Mouse (Mus musculus): ENCODE results near the gene Ssmem1. TPM values are rescaled to one million over a fixed set of nuclear protein-coding genes. Genes with fewer than 3 reads are reported as not detected.

The Ssmem1 gene
- polyA plus RNA-seq, 1 experiment = 0.05 TPM

DNA sequence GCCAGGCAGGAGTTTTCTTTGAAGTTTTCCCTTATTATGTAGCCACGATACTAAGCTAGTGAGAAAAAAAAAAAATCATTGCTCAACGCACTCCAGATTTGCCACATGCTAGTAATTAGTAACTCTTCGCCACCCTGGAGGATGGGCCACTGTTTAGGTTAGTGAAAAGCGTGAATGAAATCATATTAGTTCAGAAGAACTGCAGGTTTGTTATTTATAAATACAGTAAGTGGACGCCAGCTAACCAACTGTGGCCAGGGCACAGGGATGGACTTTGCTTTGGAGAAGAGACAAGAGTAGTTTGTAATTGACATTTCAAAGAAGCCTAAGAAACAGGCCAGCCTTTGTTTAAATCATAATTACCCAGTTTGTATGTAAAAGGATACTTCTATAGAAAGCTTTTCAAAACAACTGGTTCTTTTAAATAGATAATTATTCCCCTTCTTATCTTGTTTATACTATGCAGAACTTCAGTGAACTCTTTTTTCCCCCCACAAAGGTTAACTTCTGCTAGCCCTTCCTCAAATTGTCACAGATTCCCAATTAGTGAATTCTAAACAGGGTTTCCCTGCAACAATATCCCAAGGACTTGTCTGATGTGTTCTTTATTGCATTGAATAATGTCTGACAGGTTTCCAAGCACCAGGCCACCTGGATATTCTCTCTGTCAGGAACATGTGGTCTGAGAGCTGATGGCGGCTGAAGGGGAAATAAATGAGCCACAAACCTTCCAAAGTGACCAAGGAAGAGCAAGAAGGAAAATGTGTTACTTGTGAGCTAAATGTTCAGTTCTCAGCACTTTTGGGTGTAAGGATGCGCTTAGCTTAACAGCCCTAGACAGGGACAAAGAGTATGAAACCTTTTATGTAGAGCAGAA lies 16.0 kb downstream of the Ssmem1 start:
- Histone ChIP-seq H3K79me2 (ENCODE audit: control insufficient read depth, insufficient read depth) (no peaks in the 10 kb centered on the region), H3K4me3 (no peak overlapping the region), H3K36me3 (ENCODE audit: control insufficient read depth, insufficient read depth) (no peaks in the 10 kb centered on the region), H3K4me2 (ENCODE audit: low read depth) (no peak overlapping the region), H3K27me3 (ENCODE audit: control insufficient read depth, insufficient read depth, insufficient read length) (no peaks in the 10 kb centered on the region), H3ac (ENCODE audit: control insufficient read depth, insufficient read length) (no peak overlapping the region)
- TF ChIP-seq CEBPB (IDR thresholded peaks at IDR 0.05; ENCODE audit: insufficient read depth, poor library complexity, severe bottlenecking) (no peak), SRF (IDR thresholded peaks at IDR 0.05; ENCODE audit: control insufficient read depth, insufficient read length, low read depth) (no peak), MAX (IDR thresholded peaks at IDR 0.05; ENCODE audit: low read depth) (no peak), MYOG (IDR thresholded peaks at IDR 0.05; ENCODE audit: control insufficient read depth in 1 of 3, insufficient read depth in 1 of 3, insufficient read length in 2 of 3, low read depth in 2 of 3) (no peak), USF1 (IDR thresholded peaks at IDR 0.05; ENCODE audit: low read depth) (no peak), E2F4 (IDR thresholded peaks at IDR 0.05; ENCODE audit: insufficient read depth) (no peak)

- Histone ChIP-seq H3K27me3 (ENCODE audit: control insufficient read depth, insufficient read depth, insufficient read length) (no peaks in the 10 kb centered on the region), H3K36me3 (ENCODE audit: control insufficient read depth, insufficient read depth) (no peaks in the 10 kb centered on the region), H3ac (ENCODE audit: control insufficient read depth, insufficient read length) (no peak overlapping the region), H3K4me2 (ENCODE audit: low read depth) (no peak overlapping the region), H3K4me3 (no peak overlapping the region), H3K79me2 (ENCODE audit: control insufficient read depth, insufficient read depth) (no peaks in the 10 kb centered on the region)
- TF ChIP-seq E2F4 (IDR thresholded peaks at IDR 0.05; ENCODE audit: insufficient read depth) (no peak), USF1 (IDR thresholded peaks at IDR 0.05; ENCODE audit: low read depth) (no peak)
Measured at GRCm38 (mm10) chr6:30526586-30527515, 17.2 kb downstream of the Ssmem1 start.

DNA sequence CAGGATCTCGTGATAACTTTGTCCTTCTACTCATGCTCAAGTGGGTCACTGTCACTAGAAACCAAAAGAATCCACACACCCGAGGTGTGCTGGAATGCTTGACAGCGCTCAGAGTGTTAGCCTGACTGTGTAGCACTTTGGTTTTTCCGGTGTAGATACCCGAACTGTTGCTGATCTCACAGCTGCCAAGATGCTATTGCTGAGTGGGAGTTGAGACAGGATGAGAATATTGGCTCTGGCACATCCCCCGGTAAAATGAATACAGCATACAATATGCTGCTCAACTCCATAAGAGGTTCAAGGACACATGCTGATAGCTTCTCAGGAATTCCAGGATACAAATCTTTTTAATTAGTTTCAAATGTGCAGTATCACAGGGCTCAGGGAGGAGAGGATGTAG lies 19.2 kb downstream of the Ssmem1 start:
- no peaks in the 10 kb centered on the region for H3K79me2 ChIP-seq (ENCODE audit: control insufficient read depth, insufficient read depth)
- no peak overlapping the region for H3K4me2 ChIP-seq (ENCODE audit: low read depth)
- no peaks in the 10 kb centered on the region for H3K27me3 ChIP-seq (ENCODE audit: control insufficient read depth, insufficient read depth, insufficient read length)
- no peak for TF ChIP-seq REST (IDR thresholded peaks at IDR 0.05; ENCODE audit: insufficient read depth, insufficient read length)
- TF ChIP-seq MYOD1 (IDR thresholded peaks at IDR 0.05; ENCODE audit: control insufficient read depth in 1 of 3, insufficient read length in 2 of 3, low read depth in 2 of 3) = no peak
- TF ChIP-seq MAX (IDR thresholded peaks at IDR 0.05; ENCODE audit: low read depth) = no peak
- no peak for TF ChIP-seq CEBPB (IDR thresholded peaks at IDR 0.05; ENCODE audit: insufficient read depth, poor library complexity, severe bottlenecking)
- no peak for TF ChIP-seq POLR2AphosphoS2 (IDR thresholded peaks at IDR 0.05; ENCODE audit: insufficient read length, low read depth)
- no peak for TF ChIP-seq TCF3 (IDR thresholded peaks at IDR 0.05; ENCODE audit: insufficient read length, low read depth)
- TF ChIP-seq E2F4 (IDR thresholded peaks at IDR 0.05; ENCODE audit: insufficient read depth) = no peak
- no peak for TF ChIP-seq SRF (IDR thresholded peaks at IDR 0.05; ENCODE audit: control insufficient read depth, insufficient read length, low read depth)
- no peak for TF ChIP-seq MYOG (IDR thresholded peaks at IDR 0.05; ENCODE audit: control insufficient read depth in 1 of 3, insufficient read depth in 1 of 3, insufficient read length in 2 of 3, low read depth in 2 of 3)
- TF ChIP-seq POLR2A (IDR thresholded peaks at IDR 0.05; ENCODE audit: insufficient read length, low read depth) = no peak
- no peak for TF ChIP-seq TCF12 (IDR thresholded peaks at IDR 0.05; ENCODE audit: insufficient read depth, poor library complexity, severe bottlenecking)
- no peak overlapping the region for H3ac ChIP-seq (ENCODE audit: control insufficient read depth, insufficient read length)
- no peaks in the 10 kb centered on the region for H3K36me3 ChIP-seq (ENCODE audit: control insufficient read depth, insufficient read depth)
- no peak overlapping the region for H3K4me3 ChIP-seq

DNA sequence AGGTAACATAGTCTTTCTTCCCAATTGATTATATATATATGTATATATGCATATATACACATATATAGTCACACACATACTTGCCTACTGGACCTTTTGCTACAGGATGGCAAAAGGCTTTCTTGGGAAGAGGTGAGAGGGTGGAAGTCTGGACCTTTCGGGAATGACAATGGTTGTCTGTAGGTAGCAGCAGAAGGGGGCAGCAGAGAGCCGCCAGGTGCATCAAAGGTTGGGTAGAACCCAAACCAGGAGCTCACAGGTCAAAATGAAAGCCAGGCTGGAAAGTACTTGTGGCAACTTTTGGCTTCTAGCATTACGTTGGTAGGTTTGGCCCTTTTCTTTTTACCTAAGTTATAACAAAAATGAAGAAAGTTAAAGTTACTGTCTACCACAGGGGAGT lies 25.7 kb downstream of the Ssmem1 start:
- Histone ChIP-seq H3K79me2 (ENCODE audit: control insufficient read depth, insufficient read depth) (no peaks in the 10 kb centered on the region), H3K27me3 (ENCODE audit: control insufficient read depth, insufficient read depth, insufficient read length) (no peaks in the 10 kb centered on the region), H3K4me2 (ENCODE audit: low read depth) (no peak overlapping the region), H3K36me3 (ENCODE audit: control insufficient read depth, insufficient read depth) (no peaks in the 10 kb centered on the region), H3ac (ENCODE audit: control insufficient read depth, insufficient read length) (no peak overlapping the region), H3K4me3 (no peak overlapping the region)
- TF ChIP-seq TCF3 (IDR thresholded peaks at IDR 0.05; ENCODE audit: insufficient read length, low read depth) = no peak
- no peak for TF ChIP-seq MAX (IDR thresholded peaks at IDR 0.05; ENCODE audit: low read depth)
- TF ChIP-seq TCF12 (IDR thresholded peaks at IDR 0.05; ENCODE audit: insufficient read depth, poor library complexity, severe bottlenecking) = no peak
- no peak for TF ChIP-seq POLR2AphosphoS2 (IDR thresholded peaks at IDR 0.05; ENCODE audit: insufficient read length, low read depth)
- no peak for TF ChIP-seq SRF (IDR thresholded peaks at IDR 0.05; ENCODE audit: control insufficient read depth, insufficient read length, low read depth)
- TF ChIP-seq POLR2A (IDR thresholded peaks at IDR 0.05; ENCODE audit: insufficient read length, low read depth) = no peak
- TF ChIP-seq CEBPB (IDR thresholded peaks at IDR 0.05; ENCODE audit: insufficient read depth, poor library complexity, severe bottlenecking) = no peak
- TF ChIP-seq MYOG (IDR thresholded peaks at IDR 0.05; ENCODE audit: control insufficient read depth in 1 of 3, insufficient read depth in 1 of 3, insufficient read length in 2 of 3, low read depth in 2 of 3) = no peak
- no peak for TF ChIP-seq E2F4 (IDR thresholded peaks at IDR 0.05; ENCODE audit: insufficient read depth)
- TF ChIP-seq USF1 (IDR thresholded peaks at IDR 0.05; ENCODE audit: low read depth) = no peak
- TF ChIP-seq MYOD1 (IDR thresholded peaks at IDR 0.05; ENCODE audit: control insufficient read depth in 1 of 3, insufficient read length in 2 of 3, low read depth in 2 of 3) = no peak
- no peak for TF ChIP-seq REST (IDR thresholded peaks at IDR 0.05; ENCODE audit: insufficient read depth, insufficient read length)
